Mouse (Mus musculus) cortical plate, adult 2 months (tissue): ENCODE data around the gene Aldh1l1.

Experiments
- CTCF ChIP-seq: fragments of 200-500 bp; IDR thresholded peaks from 2 replicates; pipeline ENCODE4 v1.5.1; 2011; ENCODE audit warnings: mild to moderate bottlenecking, control low read depth, low read length; ENCODE audit not compliant: insufficient read depth; ENCODE audit errors: extremely low read depth
- POLR2A ChIP-seq: fragments of 200-500 bp; IDR thresholded peaks from 2 replicates; pipeline ENCODE4 v1.6.1; 2011; ENCODE audit warnings: mild to moderate bottlenecking, low read length, control low read depth; ENCODE audit not compliant: insufficient read depth; ENCODE audit errors: extremely low read depth

DNA sequence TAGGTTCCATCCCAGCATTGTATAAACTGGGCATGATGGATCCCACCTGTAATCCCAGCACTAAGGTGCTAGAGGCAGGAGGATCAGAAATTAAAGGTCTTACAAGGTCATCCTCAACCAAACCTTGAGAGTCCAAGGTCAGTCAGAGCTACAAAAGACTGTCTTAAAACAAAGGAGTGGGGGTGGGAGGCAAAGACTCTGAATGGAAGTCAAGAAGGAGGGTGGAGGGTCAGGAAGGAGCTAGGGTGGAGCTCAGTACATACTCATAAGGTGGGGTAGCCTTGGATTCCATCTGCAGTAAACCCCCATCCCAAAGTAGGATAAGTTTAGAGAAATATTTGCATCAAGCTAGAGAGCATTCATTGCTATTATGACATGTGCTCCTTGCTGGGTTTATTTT is 33.6 kb upstream of the Aldh1l1 start:
- TF ChIP-seq CTCF, result no peak
- TF ChIP-seq POLR2A, result no peak
